Mouse (Mus musculus): ENCODE measurements at regions not wholly inside any gene's neighbourhood (a gene's known extent, or its start where the extent isn't known, plus 50 kb on each side); places are given as distances from the start of the nearest gene placed in this dataset.
A peak's percentile ranks its signal among the peaks of the same experiment; 100 is the strongest.

DNA sequence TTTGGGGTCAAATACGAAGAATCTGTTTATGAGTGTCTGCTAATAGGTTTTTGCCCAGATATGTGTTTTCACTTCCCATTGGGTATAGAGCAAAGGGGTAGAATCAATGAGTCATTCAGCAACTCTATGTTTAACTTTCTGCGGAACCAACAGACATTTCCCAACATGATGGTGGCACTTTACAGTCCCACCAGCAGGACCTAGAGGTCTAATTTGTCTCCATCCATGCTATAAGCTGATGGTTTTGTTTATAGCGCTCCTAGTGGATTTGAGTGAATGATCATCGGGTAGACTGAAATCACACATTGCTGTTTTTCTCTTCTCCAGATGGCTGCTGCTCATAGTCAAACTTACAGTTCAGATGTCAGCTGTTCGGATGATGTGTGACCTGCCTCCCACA is 99.7 kb upstream of the Arid5b start:
- DNase-seq = no peak

DNA sequence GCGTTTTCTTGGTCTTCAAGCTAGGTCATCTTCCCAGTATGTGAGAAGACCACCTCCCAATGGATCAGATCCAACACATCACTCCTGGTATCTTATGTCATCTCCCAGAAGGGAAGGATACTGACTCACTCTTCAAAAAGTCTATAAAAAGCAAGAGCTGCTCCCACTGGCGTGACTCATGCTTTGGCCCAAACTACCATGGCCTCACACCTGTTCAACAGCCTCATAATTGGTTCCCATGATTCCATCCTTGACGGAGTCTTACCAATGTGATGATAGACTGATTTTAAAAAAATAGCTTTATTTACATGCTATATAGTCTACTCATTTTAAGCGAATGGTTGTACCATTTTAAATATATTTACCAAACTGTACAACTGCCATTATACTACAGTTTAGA is 98.9 kb upstream of the Arid5b start:
- DNase-seq = no peak

DNA sequence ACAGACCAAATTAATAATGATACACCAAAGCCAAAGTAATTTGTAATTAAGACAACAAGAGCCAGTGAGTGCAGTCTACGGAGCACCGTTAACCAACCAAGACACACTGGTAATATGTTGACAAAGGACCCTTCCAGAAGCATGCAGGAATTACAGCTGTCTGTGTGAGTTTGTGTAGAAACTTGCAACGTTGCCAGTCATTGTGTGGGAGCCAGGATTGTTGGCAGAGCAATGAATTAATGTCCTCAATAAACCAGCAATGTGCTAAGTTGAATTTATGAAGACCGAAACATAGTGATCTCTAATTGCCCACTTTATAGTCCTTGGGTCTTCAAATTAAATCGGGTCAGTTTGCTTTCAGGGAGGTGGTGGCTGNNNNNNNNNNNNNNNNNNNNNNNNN is 95.3 kb upstream of the Arid5b start:
- DNase-seq = no peak

DNA sequence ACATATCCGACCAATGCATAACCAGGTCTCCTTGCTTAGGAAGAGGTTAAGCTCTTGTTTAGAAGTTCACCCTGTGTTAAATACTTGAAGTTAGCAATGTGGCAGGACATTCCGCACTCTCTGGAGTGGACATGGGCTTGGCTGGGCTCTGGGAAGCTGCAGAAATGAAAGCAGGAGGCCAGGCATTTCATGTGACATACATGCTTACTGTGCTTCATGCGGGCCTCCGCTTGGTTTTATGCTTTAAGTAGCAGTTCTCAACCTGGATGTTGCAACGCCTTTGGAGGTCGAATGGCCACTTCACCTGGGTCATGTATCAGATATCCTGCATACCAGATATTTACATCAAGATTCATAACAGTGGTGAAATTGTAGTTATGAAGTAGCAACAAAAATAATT is 93.2 kb upstream of the Arid5b start:
- no peak for DNase-seq

DNA sequence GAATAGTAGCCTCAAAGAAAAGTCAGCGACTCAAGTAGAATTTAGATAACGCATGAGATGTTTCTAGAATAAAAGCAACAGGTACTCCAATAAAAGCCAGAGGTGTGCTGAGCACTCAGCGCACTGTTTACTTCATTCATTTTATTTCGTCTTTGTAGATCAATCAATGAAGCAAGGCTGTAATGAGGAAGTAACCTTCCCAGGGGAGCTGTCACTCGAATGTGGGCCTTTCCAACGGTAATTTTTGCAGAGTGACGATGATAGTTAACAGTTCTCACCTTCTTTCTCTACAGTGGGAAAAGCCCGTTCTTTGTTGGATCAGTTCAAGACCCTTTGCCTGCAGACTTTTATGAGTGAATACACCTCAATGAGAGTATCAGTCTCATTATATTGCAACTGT is 92.4 kb upstream of the Arid5b start:
- no peak for DNase-seq

DNA sequence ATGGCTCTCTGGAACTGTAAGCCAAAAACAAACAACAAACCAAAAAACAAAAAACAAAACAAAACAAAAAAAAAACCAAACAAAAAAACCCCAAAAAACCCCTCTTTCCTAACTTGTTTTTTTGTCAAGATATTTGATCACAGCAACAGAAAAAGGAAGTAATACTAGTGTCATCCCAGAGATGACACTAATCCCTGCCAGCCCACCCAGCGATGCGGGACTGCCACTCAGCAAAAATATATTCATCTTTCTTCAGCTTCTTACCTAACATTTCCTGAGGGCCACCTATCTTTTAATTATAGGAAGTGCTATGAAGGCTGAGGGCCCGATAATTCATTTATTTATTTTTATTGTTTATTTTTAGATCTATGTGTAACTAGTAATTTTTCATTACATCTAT is 88.3 kb upstream of the Arid5b start:
- no peak for DNase-seq

DNA sequence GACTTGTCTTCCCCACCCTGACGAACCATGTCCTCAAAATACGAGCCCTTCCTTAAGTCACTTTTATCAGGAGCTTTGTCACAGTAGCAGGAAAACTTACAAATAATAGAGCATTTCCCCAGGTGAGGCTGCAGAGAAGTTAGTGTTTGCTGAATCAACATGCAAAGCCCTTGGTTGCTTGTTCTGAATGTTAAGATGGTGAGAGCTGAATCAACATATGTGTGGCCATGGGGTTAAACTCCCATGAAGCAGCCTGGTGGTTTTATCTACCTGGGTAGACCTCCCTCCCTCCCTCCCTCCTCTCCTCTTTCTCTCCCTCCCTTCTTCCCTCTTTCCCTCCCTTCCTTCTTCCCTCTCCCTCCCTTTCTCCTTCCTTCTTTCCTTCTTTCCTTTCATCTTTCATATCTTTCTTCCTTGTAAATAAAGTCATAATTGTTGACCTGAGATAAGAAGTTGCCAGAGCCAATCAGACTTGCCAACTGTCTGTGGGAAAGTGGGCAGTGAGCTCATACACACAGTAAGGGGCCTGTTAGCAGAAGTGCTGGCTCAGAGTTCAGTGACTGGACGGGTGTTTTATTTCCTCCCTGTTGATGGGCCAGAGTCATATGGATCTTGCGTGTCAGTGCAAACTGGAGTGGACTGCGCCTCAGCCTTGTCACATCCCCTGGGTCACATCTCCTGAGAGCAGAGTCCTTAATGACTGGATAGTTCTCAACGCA is 82.4 kb upstream of the Arid5b start:
- no peak for DNase-seq

DNA sequence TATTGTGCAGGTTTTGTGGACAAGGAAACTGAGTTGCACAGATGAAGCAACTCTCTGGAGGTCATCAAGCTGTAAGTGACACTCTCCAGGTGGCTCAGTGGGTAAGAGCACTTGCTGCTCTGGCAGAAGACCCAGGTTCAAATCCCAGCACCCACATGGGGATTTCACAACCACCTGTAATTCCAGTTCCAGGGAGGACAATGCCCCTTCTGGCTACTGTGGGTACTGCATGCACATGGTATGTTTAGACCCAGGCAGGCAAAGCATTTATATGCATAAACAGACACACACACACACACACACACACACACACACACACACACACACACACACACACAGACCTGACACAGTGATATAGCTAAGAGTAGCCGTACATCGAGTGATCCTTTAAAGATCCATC is 80.6 kb upstream of the Arid5b start:
- no peak for DNase-seq

DNA sequence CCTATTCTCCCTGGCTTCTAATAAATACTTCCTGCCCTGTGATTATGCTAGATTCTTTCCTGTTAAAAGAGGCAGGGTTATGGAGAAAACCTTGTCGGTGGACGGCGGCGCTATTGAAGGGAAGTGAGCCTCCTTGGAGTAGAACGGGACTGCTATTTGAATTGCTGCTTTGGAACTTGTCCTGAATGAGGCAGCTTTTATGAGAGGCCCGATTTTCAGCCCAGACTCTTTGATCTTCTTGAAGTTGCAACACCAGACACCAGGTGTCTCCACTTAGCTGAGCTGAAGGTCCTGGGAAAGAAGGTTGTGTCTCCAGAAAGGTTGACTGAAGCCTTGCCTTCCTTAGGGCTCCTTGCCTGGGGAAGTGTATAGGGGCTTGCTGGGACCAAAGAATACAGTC is 78.4 kb upstream of the Arid5b start:
- DNase-seq = peak; percentile 41 to 59

DNA sequence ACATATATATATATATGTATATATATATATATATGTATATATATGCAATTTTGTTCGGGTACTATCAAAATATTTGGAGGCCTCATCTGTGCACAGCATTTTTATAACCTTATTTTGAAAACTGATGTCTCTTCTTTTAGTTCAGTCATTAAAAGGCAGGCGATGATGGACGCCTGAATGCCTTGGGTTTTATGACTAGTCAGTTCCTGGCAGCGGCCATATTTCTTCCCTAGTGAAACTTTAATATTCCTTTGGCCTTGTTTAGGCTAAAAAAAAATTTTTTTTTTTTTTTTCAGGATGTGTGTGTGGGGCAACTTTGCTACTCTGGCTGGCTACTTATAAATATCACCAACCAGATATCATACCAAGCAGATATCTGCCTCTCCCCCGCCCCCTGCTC is 78.0 kb upstream of the Arid5b start:
- no peak for DNase-seq

DNA sequence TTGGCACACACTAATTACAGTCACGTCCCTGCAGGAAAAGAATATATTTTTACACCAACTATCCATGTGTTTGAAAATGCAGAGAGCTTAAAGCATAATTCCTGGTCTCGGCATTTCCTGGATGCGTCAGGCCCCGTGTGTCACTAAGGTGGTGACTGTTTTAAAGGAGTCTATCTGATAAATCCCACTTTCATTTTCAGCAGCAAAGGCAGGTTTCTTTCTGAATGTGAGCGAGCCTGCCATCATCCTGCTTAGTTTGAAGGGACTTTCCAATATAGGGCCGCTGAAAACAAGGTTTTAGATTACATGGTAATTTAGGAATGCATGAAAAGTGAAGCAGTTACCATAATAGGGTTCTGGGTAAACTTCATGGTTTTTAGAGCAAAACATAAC is 77.5 kb upstream of the Arid5b start:
- DNase-seq = peak in 1 of 2 experiments; percentile 32

DNA sequence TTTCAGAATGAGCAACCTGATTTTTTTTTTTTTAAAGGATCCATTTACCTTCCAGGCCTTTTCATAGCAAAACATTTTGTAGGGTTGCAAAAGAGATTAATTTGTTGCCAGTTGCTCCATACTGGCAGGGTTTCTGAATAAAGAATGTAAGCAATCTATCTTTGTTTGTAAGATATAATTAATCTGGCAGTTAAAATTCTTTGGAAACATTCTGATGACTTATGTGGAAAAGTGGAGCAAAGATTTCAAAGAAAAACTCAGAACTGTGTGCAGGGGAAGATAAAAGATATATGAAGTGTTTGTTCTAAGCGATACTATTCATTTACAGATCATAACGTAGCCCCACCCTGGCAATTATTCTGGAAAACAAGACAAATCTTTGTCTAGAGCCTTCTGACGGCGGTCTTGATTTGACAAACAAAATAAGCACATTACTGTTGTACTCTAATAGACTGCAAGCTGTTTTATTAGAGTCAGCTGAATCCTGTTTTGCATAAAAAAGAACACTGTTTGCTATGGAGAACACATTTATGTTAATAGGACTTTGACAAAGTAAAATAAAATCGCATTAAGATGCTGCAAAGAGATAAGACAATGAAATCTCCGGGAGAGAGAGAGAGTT is 77.0 kb upstream of the Arid5b start:
- DNase-seq = no peak

DNA sequence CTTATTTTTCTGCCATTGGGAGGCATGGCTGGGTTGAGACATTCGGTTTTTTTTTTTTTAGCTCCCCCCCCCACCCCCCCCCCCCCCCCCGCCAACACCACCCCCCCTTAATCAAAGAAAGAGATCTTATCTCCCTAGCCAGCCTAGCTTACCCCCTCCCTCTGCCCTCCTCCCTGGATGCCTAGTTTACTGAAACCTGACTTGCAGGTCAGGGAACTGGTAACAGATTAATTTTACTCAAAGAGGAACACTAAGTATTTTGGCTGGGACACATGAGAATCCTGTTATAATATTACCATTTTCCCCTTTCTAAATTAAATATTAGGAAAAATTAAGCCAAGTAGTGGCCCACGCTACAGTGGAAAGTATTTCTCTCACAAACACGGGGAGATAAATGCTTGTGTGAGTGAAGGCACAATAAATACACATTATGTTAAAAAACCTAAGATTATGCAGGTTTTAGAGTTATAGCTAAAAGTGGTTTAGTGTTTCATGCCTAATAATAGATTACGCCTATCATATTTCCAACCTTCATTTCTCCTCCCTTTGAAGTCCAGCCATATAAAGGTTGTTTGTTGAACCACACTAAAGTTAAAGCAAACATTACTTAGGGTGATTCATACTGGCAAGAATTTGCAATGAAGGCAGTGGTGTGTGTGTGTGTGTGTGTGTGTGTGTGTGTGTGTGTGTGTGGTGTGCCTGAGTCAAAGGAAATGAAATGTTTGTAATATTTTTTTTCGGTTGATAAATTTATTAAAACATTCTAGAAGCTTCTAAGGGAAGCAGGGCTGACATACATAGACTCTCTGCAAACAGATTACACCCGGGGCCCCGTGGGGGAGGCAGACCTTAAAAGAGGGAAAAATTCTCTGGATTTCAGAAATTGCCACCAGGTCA is 76.0 kb upstream of the Arid5b start:
- DNase-seq = peak; percentile 66 to 73

DNA sequence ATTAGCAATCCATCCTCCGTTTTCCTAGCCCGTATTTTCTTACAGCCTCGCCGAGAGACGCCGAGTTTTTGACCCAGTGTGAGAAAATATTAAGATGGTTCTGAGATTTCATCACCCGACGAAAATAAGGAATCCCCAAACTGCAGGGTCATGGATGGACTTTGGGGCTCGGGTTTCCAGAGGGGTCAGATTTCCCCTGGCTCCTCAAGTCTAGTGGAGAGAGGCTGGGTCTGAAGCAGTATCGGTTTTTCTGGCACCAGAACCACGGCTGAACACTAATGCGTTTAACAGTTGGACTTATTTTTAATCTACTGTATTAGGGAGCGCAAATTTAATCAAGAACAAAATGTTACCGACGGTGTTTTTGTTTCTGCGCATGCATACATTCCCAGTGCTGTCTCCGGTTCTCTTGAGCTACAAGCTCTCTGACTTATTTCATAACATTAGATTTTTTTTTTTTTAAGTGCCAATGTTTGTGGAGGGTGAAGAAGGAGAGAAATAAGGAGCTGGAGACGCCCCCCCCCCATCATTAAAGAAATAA is 75.2 kb upstream of the Arid5b start:
- peak; percentile 13 to 43 for DNase-seq

DNA sequence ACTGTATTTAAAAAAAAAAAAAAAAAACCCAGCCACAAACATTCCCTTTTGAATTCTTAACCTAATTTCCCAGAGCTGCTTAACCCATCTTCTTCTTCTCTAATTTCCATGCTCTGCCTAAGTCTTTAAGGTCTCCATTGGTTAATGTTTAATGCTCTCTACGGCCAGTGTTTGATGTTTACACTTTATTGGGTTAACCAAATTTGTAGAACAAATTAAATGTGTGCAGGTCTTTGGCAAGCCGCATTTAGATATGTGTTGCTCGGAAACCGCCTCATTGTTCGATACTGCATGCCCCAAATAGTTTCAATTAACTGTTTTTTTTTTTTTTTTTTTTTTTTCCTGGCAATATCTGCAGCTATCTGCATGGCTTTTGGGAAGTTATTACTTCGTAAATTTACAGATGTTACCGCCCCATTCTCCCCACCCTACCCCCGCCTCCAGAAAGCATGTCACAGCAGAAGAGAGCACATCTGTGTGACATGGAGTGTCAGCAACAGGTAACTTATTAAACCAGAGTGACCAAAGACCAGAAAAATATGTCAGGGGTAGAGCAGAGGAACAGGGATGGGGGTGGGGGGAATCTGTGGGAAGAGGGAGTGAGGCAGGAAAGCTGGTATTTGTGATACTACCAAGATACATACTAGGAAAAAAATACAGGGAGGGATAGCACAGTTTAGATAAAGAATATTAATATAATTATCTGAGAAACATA is 73.5 kb upstream of the Arid5b start:
- DNase-seq = peak; percentile 27 to 51

DNA sequence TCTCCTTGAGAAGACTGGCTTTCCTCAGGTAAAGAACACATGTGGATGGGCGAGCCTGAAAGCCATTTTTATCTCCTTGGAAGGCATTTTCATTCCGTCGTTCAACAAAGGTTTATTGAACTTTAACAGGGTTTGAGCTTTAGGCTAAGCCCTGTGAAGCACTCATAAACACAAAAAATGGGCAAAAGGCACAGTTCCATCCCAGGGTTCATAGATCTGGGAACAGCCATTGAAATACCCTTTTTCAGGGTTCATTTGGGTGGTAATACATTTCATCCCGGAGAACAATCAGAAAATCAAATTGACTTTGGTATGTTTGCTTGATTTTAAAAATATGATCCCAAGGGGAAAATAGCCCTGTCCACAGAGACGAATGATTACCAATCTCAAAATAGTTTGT is 72.9 kb upstream of the Arid5b start:
- no peak for DNase-seq

DNA sequence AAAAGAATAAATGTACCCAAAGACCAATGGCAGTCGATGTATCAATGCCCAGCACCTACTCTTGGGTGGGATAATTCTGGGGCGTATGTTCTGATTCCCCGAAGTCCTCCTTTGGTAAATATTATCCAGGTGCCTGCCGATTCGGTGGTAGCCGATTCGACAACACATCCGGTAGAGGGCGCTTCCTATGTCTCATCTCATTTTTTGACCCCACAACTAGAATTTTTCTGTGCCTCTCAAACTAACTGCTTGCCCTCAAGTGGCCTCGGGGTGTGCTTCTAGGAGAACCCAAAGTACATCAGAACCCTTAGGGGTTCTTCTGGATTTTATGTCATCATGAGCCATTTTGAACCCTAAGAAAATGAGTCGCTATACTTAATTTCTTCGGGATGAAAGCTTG is 72.3 kb upstream of the Arid5b start:
- DNase-seq = no peak

DNA sequence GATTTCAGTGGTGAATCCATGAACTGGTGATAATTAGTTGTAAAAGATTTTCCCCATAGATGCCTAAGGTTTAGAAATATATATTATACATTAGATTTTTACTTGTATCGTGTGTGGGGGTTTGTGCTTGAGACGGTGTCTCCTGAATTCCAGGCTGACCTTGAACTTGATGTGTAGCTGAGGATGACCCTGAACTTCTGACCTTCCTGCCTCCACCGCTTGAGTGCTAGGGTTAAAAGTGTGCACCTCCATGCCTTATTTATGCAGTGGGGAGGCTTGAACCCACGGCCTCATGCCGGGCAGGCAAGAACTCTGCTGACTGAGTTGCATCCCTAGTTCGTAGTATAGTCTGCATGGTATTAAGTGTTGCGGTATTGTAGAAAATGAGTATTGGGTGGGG is 69.3 kb upstream of the Arid5b start:
- DNase-seq = no peak

DNA sequence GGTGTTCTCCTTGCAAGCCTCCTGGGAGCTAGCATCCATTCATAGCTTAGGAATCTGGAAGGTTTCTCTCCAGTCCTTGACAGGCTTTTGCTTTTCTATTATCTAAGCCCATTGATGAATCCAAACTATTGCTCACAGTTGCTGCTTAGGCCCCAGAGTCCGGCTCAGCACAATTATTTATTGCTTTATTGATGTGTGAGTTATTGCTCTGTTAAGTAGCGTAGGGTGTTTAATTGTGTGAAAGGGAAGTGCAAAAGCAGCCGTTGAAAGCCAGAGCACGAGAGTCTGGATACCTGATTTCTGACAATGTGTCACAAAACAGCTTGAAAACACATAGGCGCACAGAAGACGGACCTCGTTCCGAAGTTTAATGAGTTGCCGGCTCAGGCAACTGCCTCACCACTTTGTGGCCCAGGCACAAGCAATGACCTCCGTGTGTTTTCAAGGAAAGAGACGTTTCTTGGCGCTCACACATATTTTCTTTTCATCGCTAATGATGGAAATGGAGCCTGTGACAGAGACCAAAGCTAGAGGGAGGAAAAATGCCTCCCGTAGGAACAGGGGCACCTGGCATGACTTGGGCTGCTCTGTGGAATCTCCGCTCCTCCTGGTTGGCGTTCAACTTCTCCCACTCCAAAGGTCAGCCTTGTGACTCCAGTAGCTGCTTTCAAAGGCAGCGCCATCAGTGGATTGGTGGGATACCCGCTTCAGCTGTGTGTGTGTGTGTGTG is 66.6 kb upstream of the Arid5b start:
- DNase-seq = peak in 1 of 2 experiments; percentile 66

DNA sequence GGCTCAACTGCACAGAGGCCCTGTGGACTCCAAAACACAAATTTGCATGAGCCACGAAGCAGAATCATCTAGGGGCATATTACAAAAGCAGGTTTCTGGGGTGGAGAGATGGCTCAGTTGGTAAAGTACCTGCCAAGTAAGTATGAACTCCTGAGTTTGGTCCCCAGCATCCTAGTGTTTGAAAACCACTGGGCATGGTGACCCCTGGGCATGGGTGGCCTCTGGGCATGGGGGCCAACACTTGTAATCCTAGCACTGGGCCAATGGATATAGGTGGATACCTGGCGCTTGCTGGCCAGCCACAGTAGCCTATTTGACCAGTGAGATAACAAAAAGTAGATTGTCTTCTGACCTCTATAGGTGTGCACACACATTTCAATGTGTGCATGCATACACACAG is 65.7 kb upstream of the Arid5b start:
- no peak for DNase-seq

DNA sequence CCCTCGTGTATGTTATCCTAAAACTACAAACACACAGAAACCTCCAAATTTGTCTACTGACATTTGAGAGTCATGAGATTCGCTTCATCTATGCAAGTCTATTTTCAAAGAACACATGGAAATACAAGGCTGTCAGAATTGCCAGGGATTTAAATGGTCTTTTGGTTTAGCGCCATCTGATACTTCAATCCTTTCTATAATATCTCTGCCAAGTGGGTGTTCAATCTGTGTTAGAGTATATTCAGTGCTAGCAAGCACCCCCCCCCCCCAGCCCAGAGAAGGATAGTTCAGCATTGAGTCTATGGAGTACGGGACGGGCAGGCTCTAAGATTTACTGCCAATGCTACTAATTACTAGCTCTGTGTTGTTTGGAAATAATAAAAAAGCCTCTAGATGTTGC is 55.5 kb upstream of the Arid5b start:
- DNase-seq = no peak
